Mouse (Mus musculus): ENCODE data around the gene Ociad1. TPM values are rescaled to one million over a fixed set of nuclear protein-coding genes. Genes with fewer than 3 reads are reported as not detected.

Gene Ociad1
- 371 TPM for polyA plus RNA-seq (2017; shearing (Covaris generic))

GRCm38 (mm10) chr5:73292502-73293457, at the start of gene Ociad1:
Gene Ociad1, plus strand, starts transcription at chr5:73292784.

GRCm38 (mm10) chr5:73256352-73257065, 36.1 kb upstream of the Ociad1 start, which contains the start of gene Fryl:
Gene Fryl, minus strand, starts transcription at chr5:73256619.

GRCm38 (mm10) chr5:73340723-73341235, 48.2 kb downstream of the Ociad1 start, which contains the start of gene Ociad2:
Gene Ociad2, minus strand, starts transcription at chr5:73341028.

Other genes with a start within 250 kb of the Ociad1 start
- 120 TPM for gene Fryl, start 36.2 kb upstream of the Ociad1 start, polyA plus RNA-seq (2017; shearing (Covaris generic))
- 0.93 TPM for gene Ociad2, start 48.2 kb downstream of the Ociad1 start, polyA plus RNA-seq (2017; shearing (Covaris generic))
- gene Cwh43, start 113.3 kb downstream of the Ociad1 start, polyA plus RNA-seq (2017; shearing (Covaris generic)) = not detected
- gene Dcun1d4, start 188.2 kb downstream of the Ociad1 start, polyA plus RNA-seq (2017; shearing (Covaris generic)) = 26.3 TPM